Mouse (Mus musculus) hematopoietic stem cell, adult 5-6 weeks (primary cell): ENCODE results near the gene Apopt1. TPM values are rescaled to one million over a fixed set of nuclear protein-coding genes. Genes with fewer than 3 reads are reported as not detected.
"Not testable (repeated sequence)": the region's sequence is repeated elsewhere in the genome, so short reads cannot be mapped to it uniquely, and the experiment has no call there.

Experiments used
- ATAC-seq, 2 experiments: fragments of 125-278 bp in 1 of 2; replicated peaks in 1 of 2; 2 replicates each; pipeline ENCODE4 v1.8.0; 2016 to 2017; ENCODE audit warnings: inconsistent platforms in 2 of 2, mild to moderate bottlenecking in 2 of 2, moderate number of reproducible peaks in 2 of 2, low read depth in 1 of 2, moderate TSS enrichment in 1 of 2; ENCODE audit not compliant: low FRiP score in 2 of 2, poor library complexity in 2 of 2, severe bottlenecking in 2 of 2, insufficient read depth in 1 of 2, low TSS enrichment in 1 of 2
- total RNA-seq: library from RNA; stranded (forward); fragments of 172-1452, 232-1000 nt; gene quantifications from 2 replicates; pipeline ENCODE4 v1.2.3, GENCODE M21; 2017

Gene Apopt1
- total RNA-seq, 1 experiment from 2014 or later = 58.3 TPM

DNA sequence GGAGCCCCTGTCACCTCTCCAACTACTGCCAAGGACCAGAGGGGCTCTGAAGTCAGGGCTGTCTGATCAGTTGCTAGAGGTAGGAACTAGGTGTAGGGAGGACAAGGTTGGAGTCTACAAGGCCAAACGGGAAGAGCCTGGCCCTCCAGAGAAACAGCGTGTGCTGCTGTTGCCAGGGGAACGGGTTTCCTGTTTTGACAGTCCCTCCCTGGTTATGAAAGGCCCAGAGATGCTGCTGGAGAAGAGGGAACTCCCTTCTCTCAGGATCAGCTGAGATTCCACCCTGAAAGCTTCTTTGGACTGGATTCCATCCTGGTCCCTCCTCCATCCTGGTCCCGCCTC, 13.0 kb downstream of the Apopt1 start:
- ATAC-seq = peak in 1 of 2 experiments; percentile 29; a peak in 1 of 4 replicates

DNA sequence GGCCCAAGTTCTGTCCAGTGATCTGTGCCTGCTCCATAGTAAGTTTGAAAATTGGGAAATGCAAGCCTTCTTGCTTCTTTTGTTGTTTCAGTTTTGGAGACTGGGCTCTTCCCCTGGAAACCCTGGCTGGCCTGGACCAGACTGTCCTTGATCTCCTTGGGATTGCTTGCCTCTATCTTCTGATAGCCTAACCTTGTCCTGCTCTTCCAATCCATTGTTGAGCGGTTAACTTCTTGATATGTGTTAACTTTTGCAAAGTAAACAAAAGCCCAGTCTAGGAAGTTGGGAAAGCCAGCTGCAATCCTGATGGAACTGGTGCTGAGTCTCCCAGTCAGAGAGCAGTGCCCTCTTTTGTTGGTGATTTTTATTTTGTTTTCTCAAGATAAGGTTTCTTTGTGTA, 14.9 kb downstream of the Apopt1 start:
- ATAC-seq = no peak

DNA sequence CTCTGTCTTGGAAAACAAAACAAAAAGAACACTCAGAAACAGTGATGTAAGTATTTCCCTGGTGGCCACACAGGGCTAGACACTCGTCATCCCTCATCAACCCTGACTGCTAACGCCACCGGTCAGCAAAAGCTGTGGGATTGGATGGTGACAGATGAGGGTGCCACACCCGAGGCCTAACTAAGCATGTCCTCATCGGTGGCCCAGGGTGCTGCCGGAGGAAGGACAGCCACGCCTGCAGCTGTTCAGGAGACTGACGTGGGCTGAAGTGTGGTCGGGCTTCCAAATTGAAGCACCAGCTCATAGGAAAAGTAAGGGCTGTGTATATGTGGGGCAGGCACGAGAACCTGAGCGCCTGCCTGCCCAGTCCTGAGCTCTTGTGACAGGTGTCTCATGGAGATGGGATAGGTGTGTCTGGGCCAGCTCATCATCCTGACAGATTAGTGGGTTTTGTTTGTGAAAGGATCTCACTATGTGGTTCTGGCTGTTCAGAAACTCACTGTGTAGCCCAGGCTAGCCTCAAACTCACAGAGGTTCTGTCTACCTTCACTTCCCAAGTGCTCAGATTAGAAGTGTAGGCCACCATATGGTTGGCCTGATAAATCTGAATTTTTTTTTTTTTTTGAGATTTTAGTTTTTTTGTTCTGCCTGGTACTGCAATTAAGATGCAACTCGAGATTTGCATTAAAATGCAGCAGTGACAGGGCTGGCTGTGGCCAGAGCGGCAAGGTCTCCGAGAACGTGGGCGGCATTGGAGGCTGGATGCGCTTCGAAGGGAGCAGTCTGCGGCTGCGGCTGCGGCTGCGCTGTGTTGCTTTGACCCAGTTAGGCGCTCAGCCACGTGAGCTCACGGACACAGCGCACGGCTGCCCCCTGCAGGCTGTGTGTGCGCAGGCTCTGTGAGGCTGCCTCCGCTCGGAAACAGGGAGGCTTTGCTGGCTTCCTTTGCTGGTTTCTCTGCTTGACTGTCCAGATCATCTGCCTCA, 19.1 kb downstream of the Apopt1 start:
- ATAC-seq = peak; percentile 99 to 100

DNA sequence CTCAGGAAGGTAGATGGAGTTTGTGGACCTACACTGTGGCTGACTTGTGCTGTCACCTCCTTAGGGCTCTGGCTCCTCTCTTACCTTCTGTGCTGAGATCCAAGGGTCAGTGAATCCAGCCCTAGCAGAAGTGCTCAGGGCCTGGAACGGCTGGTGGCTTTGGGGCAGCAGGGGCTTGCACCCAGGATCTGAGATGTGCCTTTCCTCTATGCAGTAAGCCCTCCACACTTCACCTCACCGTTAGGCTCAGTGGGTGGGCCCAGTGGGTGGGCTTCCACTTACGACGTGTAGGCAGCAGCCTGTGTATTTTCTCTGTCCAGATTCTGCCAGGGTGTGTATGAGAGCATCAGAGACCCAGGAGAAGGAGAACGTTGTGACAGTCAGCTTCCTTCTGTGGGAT, 19.9 kb downstream of the Apopt1 start:
- ATAC-seq = 0 out of 4 replicates have a peak, but pooled peaks of 1 of the 2 experiments have one; percentile 2

DNA sequence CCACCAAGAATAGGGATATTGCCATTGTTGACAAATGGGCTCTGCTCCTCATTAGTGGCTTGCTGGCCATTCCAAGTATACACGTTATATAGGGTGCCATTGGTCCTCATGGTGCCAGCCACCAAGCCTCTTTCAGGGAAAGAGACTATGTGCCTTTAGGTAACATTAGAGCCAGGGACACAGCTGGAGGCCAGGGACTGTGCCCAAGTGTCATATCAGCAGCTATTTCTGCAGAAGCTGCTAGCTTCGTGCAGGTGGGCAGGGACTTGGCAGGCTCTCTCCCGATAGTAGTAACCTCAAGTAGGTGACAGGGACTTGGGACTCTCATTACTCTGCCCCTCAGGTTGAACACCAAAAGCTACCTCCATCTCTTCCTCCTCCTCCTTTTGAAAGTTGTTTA, 21.9 kb downstream of the Apopt1 start:
- no peak for ATAC-seq

DNA sequence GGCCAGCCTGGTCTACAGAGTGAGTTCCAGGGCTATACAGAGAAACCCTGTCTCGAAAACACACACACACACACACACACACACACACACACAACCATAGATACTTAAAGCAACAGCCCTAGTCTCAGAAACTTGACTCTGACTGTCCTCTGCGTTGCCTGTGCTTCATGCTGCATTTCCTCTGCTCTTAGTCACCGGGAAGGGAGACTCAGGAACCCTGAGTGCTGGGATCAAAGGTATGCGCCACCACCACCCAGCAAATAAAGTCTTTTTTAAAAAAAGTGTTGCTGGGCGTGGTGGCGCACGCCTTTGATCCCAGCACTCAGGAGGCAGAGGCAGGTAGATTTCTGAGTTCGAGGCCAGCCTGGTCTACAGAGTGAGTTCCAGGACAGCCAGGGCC, 23.6 kb downstream of the Apopt1 start:
- ATAC-seq = not testable (repeated sequence)

DNA sequence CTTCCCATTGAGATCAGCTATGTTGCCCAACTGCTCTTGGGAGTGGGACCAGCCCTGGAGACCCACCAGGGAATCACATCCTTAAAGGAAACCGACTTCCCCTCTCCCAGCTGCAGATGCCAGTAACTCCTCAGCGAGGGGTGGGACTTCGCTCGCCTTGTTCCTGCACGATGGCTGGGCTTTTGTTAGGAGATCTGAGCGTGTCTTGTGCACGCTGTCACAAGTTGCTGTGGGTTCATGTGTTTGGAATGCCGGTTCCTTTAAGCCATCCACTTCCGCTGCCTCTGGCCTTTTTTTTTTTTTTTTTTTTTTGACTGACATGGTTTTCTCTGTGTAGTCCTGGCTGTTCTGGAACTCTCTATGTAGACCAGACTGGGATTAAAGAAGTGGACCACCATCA, 24.3 kb downstream of the Apopt1 start:
- ATAC-seq = no peak

DNA sequence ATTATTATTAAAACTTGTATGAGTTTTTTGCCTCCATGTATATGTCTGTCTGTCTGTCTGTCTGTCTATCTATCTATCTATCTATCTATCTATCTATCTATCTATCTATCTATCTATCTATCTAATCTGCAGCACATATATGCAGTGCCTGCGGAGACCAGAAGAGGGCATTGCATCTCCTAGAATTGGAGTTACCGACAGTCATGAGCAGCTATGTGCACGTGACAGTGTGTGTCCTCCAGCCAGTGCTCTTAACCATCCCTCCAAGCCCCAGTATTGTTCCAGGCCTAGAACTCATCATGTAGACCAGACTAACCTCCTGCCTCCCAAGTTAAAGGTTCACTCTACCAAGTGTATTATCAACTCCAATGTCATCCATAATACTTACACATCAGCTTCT, 25.7 kb downstream of the Apopt1 start:
- 0 out of 4 replicates have a peak, but pooled peaks of 1 of the 2 experiments have one; percentile 42 for ATAC-seq

DNA sequence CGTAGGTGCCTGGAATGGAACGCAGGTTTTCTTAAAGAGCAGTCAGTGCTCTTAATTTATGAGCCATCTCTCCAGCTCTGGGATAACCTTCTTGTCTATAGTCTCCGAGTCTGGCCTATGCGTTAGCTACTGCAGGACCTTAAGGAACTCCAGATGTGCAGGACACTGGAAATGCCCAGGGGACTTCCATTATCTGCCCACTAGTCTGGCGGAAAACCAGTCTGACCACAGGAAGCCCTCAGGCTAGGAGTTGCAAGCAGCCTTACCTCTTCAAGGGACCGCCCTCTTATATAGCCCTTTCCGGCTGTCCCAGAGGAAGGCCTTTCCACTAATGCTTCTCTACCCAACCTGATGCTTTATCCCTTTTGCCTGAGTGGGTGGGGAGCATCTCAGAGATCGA, 28.3 kb downstream of the Apopt1 start:
- no peak for ATAC-seq

DNA sequence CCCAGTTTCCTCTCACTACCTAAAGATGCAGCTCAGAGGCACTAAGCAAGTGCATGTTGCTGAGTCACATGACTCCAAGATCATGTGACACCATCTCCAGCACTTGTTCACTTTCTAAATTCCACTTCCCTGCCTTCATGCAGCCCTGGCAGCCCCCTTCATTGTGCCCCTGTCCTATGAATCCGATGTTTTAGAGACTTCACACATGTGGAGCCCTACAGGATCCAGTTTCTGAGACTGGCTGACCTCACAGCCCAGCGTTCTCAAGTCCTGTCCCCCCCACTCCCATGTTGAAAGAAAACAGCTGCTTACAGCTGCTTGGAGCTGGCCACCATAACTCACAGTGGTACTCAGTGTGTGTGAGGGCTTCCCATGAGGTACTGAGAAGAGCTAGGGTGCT, 30.4 kb downstream of the Apopt1 start:
- no peak for ATAC-seq

DNA sequence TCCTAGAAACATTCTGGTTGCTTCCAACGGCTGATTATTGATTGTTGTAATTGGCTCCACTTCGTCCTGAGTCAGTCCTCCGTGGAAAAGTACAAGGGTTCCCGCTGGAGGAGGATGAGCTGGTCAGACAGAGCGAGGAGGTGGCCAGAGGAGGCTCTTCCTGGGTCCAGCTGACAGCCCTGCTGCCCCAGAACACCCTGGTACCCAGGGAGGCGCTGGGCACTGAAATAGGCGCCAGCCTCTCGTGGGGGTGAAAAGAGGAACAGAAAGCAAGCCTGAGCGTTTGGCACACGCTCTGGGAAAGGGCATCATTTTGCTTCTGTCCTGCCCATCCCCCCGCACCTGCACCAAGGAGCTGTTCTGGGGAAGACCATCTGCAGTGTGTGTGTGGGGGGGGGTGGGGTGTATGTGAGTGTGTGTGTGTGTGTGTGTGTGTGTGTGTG, 30.9 kb downstream of the Apopt1 start:
- peak; percentile 77 to 83 for ATAC-seq

DNA sequence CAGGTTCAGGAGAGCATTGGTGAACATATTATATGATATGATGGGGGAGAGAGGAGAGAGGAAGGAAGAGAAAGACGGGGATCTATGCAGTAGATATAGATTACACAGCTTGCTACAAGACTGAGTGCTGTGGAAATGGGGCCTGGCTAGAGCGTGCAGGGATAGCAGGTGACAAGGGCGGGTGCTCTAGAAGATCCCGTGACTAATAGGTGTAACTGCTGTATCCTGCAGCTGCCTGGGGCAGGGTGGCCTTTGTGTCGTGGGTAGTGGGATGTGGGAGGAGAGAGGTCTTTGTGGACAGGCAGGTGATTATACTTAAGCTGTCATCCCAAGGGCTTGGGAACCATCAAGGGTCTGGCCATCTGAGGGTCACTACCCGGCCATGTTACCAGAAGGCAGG, 32.2 kb downstream of the Apopt1 start:
- no peak for ATAC-seq

DNA sequence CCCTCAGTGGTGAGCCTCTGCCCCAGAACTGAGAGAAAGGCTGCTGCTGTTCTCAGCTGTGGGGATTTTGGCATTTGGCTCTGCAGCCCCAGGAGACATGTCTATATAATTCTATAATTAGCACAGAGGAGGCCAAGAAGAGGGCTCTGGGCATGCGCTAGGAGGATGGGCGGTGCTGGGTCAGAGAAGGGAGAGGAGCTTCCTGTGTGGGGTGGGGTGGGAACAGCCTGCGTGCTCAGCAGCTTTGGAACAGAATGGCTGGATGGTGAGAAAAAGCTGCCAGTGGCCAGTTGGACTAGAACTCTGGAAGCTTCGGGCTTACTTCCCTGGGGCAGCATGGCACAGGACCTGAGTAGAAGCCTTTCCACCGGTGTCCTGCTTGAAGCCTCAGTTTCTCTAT, 33.0 kb downstream of the Apopt1 start:
- ATAC-seq = peak; percentile 56 to 75

DNA sequence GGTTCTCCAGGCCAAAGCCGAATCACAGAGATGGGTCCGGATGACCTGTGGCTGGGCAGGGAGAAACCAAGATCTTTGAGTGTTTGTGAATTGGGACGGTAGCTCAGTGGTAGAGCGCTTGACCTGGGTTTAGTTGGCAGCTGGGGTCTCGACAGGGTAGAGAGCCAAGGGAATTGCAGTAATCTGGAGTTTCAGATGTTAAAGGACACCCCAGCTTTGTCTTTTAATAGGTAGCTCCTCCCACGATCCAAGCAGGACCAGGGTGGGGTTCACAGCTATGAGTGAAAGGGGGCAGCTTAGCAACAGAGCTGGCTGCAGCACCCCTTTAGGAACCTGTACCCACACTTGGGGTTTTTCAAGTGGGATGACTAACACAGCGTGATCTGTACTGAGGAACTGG, 34.4 kb downstream of the Apopt1 start:
- ATAC-seq = no peak

DNA sequence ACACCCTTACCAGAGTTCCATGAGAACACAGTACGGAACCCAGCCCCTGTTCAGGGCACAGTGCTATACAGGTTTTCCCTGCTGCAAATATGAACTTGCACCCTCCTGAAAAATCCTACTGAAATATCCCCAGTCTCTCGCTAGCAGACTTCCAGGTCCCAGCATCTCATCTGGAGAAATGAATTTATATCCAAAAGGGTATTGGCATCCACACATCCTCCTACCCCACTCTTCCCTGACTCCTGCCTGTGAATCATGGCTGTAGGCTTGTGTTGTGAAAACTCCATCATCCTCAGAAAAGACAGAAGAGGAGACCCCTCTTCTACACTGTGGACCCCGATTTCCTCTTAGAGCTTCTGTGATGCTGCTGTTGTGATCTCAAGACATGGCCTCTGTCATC, 37.7 kb downstream of the Apopt1 start:
- no peak for ATAC-seq

DNA sequence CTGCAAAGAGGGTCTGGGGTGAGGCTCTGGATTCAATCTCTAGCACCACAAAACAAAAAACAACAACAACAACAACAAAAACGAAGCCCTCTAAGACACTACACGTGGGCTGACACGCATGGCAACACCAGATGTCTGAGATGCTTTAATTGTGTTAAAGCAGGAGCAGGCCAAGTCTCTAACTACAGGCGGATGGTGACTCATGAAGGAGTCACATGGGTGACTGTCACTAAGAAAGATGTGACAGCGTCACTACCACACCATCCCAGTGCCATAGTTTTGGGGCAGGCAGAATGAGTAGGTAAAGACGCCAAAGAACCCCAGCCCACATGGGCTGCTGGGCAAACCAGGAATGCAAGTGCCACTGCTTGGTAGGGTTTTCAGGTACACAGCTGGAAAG, 39.4 kb downstream of the Apopt1 start:
- no peak for ATAC-seq

DNA sequence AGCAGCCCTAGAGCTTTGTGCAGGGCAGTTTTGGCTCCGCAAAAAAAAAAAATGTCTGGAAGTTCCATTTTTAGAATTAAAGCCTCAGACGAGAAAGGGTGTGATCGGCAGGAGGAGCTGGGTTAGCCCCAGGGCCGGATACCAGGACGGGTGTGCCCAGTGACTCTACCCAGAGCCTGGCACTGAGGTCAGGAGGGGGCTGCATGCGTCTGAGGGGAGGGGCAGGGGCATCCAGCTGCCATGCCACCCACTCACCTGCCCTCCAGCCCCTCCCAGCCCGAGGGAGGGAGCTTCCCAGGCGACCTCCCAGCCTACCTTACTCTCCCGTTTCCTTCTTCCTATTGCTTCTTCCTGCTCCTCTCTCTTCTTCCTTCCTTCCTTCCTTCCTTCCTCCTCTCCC, 40.3 kb downstream of the Apopt1 start:
- ATAC-seq = no peak

DNA sequence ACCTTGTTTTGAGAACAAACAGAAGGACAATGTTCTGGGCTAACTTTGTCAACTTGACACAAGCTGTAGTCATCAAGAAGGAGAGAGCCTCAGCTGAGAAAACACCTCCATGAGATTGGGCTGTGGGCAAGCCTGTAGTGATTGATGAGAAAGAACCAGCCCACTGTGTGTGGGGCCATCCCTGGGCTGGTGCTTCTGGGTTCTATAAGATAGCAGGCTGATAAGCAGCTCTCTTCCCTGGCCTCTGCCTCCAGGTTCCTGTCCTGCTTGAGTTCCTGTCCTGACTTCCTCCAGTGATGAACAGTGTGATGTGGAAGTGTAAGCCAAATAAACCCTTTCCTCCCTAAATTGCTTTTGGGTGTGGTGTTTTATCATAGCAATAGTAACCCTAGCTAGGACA, 41.6 kb downstream of the Apopt1 start:
- no peak for ATAC-seq

DNA sequence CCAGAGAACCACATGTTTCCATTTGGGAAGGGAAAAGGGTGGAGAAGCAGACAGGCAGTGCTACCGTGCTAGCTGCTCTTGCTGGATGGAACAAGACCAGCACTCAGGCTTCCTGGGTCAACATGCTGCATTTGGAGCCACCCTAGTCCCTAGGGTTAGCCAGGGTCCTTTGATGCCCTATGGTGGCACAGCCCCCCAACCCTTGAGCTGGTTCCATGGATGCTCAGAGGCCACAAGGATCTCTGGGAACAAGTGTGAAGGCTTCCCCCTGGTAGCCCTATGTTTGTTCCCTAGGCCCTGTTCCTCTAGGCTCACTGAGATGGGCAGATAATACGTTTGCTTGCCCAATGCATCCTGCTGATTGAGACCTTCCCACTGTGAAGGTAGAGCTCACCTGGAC, 42.2 kb downstream of the Apopt1 start:
- no peak for ATAC-seq
